Mouse (Mus musculus) megakaryocyte, adult 5-6 weeks (primary cell): Measurements from ENCODE around the gene Ccn2. TPM values are rescaled to one million over a fixed set of nuclear protein-coding genes. Genes with fewer than 3 reads are reported as not detected.
A peak's percentile ranks its signal among the peaks of the same experiment; 100 is the strongest.

ENCODE experiments used
- ATAC-seq: 2 replicates; pipeline ENCODE4 v1.8.0; 2016; ENCODE audit warnings: mild to moderate bottlenecking, inconsistent platforms; ENCODE audit not compliant: poor library complexity, severe bottlenecking
- total RNA-seq, 2 experiments: library from RNA; stranded (forward) in 1 of 2; stranded (reverse) in 1 of 2; fragments of 153-499, 151-499 nt in 1 of 2; fragments of 221-1000, 200-1000 nt in 1 of 2; gene quantifications; 2 replicates each; pipeline versions ENCODE4 v1.2.3 to v1.2.4; 2015 to 2017

Gene Ccn2
- total RNA-seq (2015), result 0.36 TPM in 1 of 2 replicates, not detected in the other
- total RNA-seq (2017), result 0.12 TPM in 1 of 2 replicates, not detected in the other

DNA sequence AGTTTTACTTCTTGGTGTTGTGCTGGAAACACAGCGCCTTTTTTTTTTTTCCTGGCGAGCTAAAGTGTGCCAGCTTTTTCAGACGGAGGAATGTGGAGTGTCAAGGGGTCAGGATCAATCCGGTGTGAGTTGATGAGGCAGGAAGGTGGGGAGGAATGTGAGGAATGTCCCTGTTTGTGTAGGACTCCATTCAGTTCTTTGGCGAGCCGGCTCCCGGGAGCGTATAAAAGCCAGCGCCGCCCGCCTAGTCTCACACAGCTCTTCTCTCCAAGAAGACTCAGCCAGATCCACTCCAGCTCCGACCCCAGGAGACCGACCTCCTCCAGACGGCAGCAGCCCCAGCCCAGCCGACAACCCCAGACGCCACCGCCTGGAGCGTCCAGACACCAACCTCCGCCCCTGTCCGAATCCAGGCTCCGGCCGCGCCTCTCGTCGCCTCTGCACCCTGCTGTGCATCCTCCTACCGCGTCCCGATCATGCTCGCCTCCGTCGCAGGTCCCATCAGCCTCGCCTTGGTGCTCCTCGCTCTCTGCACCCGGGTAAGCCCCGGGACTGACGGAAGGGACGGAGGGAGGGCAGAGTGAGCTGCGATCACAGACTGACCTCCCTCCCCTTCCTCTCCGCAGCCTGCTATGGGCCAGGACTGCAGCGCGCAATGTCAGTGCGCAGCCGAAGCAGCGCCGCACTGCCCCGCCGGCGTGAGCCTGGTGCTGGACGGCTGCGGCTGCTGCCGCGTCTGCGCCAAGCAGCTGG is at the start of gene Ccn2:
Ccn2 (plus strand) TSS at position 193 of the 753 bp plus-strand sequence.
- ATAC-seq, result peak; percentile 45

DNA sequence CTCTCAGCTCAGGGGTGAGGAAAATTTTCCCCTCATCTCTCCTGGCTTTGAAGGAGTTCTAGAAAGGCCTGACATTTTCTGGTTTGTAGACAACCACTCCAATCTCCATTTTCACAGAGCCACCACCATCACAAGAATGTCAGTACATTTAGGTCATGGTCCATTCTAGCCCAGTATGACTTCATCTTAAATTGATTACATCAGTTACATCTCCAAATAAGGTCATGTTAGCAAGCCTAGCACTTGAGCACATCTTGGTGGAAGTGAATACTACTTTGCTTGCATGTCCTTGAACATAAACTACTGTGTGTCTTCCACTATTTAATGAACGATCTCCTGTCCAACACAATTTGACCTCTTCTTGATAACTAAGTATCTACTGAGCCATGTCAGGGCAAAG is 42.4 kb upstream of the Ccn2 start:
- ATAC-seq, result no peak

DNA sequence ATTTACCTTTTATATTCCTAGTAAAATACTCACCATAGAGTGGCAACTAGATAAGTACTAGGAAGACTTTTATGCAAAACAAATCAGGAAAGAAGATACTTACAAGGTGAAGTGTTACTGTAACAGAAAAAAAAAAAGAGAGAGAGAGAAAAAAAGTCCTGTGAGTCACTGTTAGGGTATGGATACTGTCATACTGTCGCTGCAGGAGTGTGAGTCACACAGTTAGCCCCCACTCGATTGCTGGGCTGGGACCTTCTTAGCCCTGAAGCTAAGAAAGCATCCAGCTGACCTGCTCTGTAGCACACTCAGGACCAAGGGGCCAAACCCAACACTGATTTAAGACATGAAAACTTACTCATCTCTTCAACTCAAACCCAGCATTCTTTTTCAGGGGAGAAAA is 41.2 kb upstream of the Ccn2 start:
- ATAC-seq, result no peak

GRCm38 (mm10) chr10:24558366-24558765 is 36.9 kb upstream of the Ccn2 start:
- no peak for ATAC-seq

DNA sequence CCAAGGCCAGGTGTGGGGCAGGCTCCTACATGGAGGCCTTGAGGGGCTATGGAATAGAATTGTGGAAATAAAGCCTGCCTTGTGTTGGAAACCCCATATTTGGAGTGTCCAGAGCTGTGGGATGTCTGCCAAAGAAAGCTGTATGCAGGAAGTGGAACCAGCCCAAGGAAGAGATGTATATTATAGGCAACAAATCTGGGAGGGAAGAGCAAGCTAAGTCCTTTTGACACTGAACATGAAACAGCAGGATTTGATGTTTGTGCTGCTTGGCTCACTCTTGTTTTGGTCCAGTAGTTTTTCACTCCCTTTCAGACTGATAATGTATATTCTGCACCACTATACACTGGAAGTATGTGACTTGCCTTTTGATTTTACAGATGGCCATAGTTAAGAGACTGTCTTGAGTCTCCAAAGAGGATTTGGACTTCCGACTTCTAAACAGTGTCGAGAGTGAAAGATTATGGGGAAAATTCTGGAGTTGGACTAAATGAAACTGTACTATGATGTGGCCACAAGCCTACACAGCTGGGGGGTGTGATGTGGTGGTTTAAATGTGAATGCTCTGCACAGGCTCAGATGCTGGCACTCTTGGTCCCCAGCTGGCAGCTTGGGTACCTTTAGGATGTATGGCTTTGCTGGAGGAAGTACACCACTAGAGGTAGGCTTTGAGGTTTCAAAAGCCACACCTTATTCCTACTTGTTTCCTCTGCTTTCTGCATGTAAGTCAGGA is 25.4 kb upstream of the Ccn2 start:
- ATAC-seq, result no peak

GRCm38 (mm10) chr10:24572044-24572960 is 22.9 kb upstream of the Ccn2 start:
- ATAC-seq, result no peak

DNA sequence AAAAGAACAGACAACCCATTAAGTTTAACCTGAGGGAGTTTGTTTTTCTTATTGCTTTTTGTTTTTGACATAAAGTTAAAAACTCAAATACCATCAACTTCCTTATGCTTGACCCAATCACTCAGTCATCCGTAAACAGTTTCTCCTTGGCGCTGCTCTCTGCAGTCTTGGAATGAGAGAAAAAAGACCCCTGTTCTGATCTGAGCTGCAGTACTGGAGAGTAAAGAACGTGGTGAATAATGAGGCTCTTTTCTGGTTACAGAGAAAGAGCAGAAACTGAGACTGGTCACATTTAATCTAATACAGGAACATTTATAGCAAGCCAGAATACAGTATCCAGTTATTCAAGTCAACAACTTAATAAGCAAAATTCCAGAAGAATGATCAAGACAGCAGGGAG is 21.8 kb upstream of the Ccn2 start:
- no peak for ATAC-seq

DNA sequence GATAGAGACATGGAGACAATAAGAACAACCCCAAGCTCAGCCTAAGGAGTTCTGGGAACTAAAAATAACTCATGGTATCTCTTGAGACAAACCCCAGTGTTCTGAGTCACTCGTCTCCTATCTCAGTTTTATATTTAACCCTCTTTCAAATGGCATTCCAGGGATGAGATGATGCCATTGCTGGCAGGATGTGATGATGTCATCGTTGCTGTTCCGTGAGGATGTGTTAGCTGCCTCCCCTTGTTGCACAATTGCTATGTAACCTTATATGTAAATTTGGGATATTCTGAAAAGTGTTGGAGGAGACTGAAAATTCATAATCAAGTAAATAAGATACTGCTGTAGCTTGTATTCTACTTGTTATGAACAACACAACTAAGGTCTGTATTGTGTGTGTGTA is 14.2 kb upstream of the Ccn2 start:
- no peak for ATAC-seq

- ATAC-seq, result no peak
Measured at GRCm38 (mm10) chr10:24588824-24589223, 6.4 kb upstream of the Ccn2 start.

GRCm38 (mm10) chr10:24589238-24589637 is 6.0 kb upstream of the Ccn2 start:
- ATAC-seq, result no peak

DNA sequence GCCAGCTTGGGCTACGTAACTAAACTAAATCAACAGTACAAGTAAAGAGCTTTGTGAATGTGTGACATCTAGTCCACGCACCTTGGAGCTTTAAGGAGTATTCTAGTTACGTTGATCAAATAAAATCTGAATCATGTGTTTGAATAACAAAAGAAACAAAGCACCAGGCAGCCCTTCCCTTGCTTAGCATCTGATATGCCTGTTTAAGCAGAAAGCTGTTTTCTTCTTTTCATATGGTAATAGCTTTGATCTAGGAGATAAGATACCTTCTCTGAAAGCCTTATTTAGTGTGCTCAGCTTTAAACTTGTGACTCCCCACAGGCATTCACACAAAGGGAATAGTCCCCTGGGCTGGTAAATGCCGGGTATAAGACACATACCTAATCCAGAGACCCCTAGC is 4.7 kb upstream of the Ccn2 start:
- ATAC-seq, result no peak

GRCm38 (mm10) chr10:24591136-24591535 is 4.1 kb upstream of the Ccn2 start:
- ATAC-seq, result peak; percentile 62

DNA sequence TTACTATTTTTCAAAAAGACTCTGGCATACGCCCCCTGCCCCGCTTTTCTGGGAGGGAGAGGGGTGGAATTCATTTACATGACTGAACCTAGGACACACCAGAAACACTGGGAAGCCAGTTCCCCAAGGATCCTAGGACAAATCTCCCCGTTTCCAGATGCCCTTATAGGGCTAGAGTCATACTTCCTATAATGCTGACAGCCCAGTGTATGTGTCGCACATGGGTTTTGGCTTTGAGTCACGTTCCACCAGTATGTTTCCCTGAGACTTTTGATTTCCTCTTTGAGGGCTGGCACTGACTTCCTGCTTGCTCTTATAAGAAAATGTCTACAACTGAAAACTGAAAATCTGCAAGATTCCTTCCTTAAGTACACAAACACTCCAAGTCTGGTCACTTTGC is 3.5 kb upstream of the Ccn2 start:
- peak; percentile 62 for ATAC-seq

- no peak for ATAC-seq
Measured at GRCm38 (mm10) chr10:24592318-24592717, 2.9 kb upstream of the Ccn2 start.

DNA sequence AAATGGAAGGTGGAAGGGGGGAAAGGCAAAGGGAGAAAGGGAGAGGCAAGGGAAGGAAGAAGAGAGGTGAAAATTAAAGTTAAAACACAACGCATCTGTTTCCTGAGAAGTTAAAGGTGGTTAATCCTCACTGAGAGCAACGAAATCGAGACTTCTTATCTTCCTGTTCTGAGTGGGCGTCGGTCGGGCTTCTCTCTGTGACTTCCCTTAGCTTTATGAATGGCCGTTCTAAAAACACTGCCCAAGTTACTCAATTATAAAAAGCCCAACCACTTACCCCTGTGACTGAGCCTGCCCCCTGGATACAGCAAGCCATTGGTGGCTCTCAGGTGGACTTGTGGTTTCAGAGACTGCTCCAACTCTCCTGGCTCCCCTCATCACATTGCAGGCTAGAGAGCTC is 2.3 kb upstream of the Ccn2 start:
- ATAC-seq, result peak; percentile 22; the same call in 1 of the 2 replicates

DNA sequence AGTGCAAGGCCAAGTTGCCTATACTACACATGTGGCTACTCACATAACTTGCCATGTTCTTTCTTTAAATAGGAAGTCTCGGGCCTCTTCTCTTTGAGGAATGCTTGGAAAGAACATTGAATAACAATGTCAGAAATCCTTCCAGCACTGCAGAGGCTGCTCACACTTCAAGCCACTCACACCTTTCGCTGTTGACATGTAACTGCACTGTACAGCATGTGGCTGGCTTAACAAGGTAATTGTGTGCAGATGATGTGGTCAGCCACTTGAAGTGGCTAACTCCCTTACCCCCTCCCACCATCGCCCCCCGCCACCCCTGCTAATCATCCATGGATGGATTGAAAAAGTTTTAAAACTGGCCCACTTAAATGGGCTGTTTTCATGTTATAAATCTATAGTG is 1.7 kb upstream of the Ccn2 start:
- ATAC-seq, result no peak

DNA sequence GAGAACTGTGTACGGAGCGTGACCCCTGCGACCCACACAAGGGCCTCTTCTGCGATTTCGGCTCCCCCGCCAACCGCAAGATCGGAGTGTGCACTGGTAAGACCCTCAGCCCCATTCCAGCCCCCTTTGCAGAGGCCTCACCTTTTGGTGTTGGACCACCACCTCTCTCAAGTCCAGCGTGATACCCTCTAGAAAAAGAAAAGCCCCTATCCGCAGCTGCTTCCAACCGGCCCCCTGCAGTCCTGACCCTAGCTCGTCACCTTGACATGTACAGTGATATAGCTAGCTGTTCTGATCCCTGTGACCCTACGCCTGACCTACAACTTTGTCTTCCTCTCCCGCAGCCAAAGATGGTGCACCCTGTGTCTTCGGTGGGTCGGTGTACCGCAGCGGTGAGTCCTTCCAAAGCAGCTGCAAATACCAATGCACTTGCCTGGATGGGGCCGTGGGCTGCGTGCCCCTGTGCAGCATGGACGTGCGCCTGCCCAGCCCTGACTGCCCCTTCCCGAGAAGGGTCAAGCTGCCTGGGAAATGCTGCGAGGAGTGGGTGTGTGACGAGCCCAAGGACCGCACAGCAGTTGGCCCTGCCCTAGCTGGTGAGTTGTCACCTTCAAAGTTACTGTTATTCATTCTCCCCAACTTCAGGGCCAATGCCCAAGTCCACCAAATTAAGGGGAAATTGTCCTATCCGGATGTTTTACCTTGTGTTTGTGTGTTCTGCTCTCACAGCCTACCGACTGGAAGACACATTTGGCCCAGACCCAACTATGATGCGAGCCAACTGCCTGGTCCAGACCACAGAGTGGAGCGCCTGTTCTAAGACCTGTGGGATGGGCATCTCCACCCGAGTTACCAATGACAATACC is 994 bp downstream of the Ccn2 start:
- no peak for ATAC-seq

DNA sequence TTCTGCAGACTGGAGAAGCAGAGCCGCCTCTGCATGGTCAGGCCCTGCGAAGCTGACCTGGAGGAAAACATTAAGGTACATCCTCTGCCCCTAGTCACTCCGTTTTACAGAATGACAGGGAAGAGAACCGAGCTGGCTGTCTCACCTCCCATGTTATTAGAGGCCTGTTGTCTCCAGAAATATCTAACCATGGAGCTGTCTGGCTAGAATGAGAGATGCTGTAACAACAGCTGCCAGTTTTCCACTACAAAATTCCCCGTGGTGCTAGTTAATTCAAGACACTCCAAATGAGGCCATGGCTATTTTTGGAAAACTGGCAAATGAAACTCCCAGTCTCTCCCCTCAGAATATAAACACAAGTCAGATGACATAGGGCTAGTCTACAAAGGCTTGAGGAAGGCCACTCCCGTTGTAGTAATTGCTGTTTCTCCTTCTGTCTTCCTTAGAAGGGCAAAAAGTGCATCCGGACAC is 1.7 kb downstream of the Ccn2 start:
- no peak for ATAC-seq

DNA sequence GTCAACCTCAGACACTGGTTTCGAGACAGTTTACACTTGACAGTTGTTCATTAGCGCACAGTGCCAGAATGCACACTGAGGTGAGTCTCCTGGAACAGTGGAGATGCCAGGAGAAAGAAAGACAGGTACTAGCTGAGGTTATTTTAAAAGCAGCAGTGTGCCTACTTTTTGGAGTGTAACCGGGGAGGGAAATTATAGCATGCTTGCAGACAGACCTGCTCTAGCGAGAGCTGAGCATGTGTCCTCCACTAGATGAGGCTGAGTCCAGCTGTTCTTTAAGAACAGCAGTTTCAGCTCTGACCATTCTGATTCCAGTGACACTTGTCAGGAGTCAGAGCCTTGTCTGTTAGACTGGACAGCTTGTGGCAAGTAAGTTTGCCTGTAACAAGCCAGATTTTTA is 2.5 kb downstream of the Ccn2 start:
- no peak for ATAC-seq

GRCm38 (mm10) chr10:24598693-24599092 is 3.5 kb downstream of the Ccn2 start:
- no peak for ATAC-seq
